Mouse (Mus musculus): Measurements from ENCODE around the gene Rptor. TPM values are rescaled to one million over a fixed set of nuclear protein-coding genes. Genes with fewer than 3 reads are reported as not detected.

Gene Rptor
- polyA plus RNA-seq, 1 experiment from 2014 or later = 10.8 TPM

DNA sequence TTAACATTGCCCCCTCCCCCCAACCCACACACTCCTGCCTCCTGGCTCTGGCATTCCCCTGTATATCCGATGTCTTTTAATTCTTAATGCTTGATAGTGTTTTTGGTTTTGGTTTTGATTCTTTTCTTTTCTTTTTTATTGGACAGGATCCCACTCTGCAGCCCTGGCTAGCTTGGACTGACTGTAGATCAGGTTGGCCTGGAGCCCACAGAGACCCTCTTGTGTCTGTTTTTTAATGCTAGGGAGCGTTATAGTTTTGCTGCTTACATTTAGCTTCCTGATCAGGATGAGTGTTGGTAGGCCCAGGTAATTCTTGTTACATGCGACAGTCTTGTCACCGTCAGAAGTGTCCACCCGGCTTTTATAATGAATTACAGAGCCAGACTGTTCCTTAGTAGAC is 27.6 kb downstream of the Rptor start:
- no peak for ATAC-seq (ENCODE audit: low FRiP score, low TSS enrichment)
- 80% methylated on average over 5 of the region's 5 CpGs for WGBS
- H3K27me3 ChIP-seq (ENCODE audit: control insufficient read depth, insufficient read depth, low read length) = no peaks in the 10 kb centered on the region
- 0 out of 2 replicates have a peak, but pooled peaks cover 6% of the 10 kb centered on the region for H3K4me1 ChIP-seq (ENCODE audit: control insufficient read depth, insufficient read depth, low read length)
- H3K4me3 ChIP-seq (replicated peaks; ENCODE audit: low read depth, low read length) = no peak overlapping the region
- H3K36me3 ChIP-seq (ENCODE audit: control insufficient read depth, insufficient read depth, low read length) = no peaks in the 10 kb centered on the region
- H3K9me3 ChIP-seq (ENCODE audit: control insufficient read depth, low read length) = no peaks in the 10 kb centered on the region
- no peak overlapping the region for H3K4me2 ChIP-seq (ENCODE audit: low read length)
- H3K9ac ChIP-seq (replicated peaks; ENCODE audit: low read length) = no peak overlapping the region
- no peak for DNase-seq
- H3K27ac ChIP-seq (replicated peaks; ENCODE audit: low read depth, low read length) = no peak overlapping the region

DNA sequence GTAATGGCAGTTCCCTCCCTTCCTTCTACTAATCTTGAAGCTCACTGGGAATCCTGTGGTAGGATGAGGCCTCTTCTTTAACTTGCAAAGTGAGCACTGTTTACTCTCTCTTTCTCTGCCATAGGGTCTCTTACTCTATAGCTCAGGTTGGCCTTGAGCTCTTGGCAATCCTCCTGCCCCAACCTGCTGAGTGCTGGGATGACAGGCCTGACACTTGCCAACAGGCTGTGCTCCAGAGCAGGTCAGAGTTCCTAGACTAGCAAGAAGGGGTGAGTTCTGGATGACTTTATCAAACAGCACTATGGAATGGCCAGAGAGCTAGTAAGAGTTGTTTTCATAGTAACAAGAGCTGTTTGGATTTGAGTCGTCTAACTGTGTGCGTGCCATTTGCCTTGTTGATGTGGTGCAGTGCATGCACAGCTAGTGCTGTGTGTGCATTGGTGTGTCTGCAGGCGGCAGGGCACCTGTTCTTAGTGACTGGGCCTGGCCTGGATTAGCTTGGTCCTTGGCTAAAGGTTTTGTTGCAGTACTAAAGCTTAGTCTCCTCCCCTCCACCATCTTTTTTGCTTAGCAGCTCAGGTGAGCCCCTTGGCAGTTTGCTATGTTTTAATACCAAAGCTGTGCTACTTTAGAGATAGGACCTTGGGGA is 28.6 kb downstream of the Rptor start:
- ATAC-seq (ENCODE audit: low FRiP score, low TSS enrichment) (no peak), DNase-seq (no peak)
- Histone ChIP-seq H3K36me3 (ENCODE audit: control insufficient read depth, insufficient read depth, low read length) (no peaks in the 10 kb centered on the region), H3K9me3 (ENCODE audit: control insufficient read depth, low read length) (no peaks in the 10 kb centered on the region), H3K27ac (replicated peaks; ENCODE audit: low read depth, low read length) (no peak overlapping the region), H3K4me2 (ENCODE audit: low read length) (no peak overlapping the region), H3K4me3 (replicated peaks; ENCODE audit: low read depth, low read length) (no peak overlapping the region), H3K27me3 (ENCODE audit: control insufficient read depth, insufficient read depth, low read length) (no peaks in the 10 kb centered on the region), H3K4me1 (ENCODE audit: control insufficient read depth, insufficient read depth, low read length) (0 out of 2 replicates have a peak, but pooled peaks cover 6% of the 10 kb centered on the region), H3K9ac (replicated peaks; ENCODE audit: low read length) (no peak overlapping the region)
- WGBS = 82% methylated on average over 3 of the region's 3 CpGs

DNA sequence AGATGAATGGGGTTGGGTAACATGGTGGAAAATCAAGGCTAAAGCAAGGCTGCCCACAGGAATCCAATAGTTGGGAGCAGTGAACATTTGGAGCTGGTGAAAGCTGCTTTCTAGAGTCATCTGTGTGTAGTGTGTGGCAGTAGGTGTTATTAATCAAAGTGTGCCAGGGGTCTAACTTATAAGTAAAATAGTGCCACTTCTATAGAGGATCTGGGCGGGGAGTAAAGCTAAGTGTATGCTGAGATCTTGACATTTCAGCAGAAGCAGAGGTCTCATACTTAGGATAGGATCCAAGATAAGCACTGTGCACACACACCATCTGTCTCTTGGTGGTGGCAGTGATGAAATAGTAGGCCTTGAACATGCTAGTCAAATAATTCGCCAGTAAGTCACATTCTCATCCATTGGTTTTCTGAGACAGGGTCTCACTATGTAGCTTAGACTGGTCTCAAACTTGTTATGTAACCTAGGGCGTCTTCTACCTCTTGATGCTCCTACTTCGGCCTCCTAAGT is 33.7 kb downstream of the Rptor start:
- 94% methylated on average over 4 of the region's 4 CpGs for WGBS
- Histone ChIP-seq H3K36me3 (ENCODE audit: control insufficient read depth, insufficient read depth, low read length) (no peaks in the 10 kb centered on the region), H3K9me3 (ENCODE audit: control insufficient read depth, low read length) (no peaks in the 10 kb centered on the region), H3K27me3 (ENCODE audit: control insufficient read depth, insufficient read depth, low read length) (no peaks in the 10 kb centered on the region), H3K4me2 (ENCODE audit: low read length) (no peak overlapping the region), H3K9ac (replicated peaks; ENCODE audit: low read length) (no peak overlapping the region), H3K27ac (replicated peaks; ENCODE audit: low read depth, low read length) (no peak overlapping the region), H3K4me1 (ENCODE audit: control insufficient read depth, insufficient read depth, low read length) (peaks cover 3% of the 10 kb centered on the region; the same call in 1 of the 2 replicates), H3K4me3 (replicated peaks; ENCODE audit: low read depth, low read length) (no peak overlapping the region)
- DNase-seq = no peak
- ATAC-seq (ENCODE audit: low FRiP score, low TSS enrichment) = no peak

DNA sequence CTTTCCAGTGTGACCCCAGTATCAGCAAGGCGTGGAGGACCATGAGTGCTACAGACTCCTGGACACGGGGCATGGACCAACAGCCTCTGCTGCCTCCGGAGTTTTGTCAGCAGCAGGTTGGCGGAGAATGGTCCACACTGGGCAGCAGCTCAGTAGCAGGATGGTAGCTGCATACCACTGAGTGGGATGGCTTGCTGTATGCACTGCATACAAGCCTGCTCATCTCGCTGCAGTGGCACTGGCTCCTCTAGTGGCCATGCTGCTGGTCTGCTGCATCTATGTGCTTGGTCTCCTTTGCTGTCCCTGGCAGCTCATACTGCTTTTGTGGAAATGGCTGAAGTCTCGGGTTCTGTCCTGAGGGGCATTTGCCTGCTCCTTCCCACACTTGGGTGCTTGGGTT is 34.8 kb downstream of the Rptor start:
- peak; percentile 30 for DNase-seq
- H3K27me3 ChIP-seq (ENCODE audit: control insufficient read depth, insufficient read depth, low read length) = no peaks in the 10 kb centered on the region
- no peak overlapping the region for H3K27ac ChIP-seq (replicated peaks; ENCODE audit: low read depth, low read length)
- H3K9ac ChIP-seq (replicated peaks; ENCODE audit: low read length) = no peak overlapping the region
- no peak overlapping the region for H3K4me2 ChIP-seq (ENCODE audit: low read length)
- H3K4me1 ChIP-seq (ENCODE audit: control insufficient read depth, insufficient read depth, low read length) = peaks cover 3% of the 10 kb centered on the region; the same call in 1 of the 2 replicates
- no peaks in the 10 kb centered on the region for H3K36me3 ChIP-seq (ENCODE audit: control insufficient read depth, insufficient read depth, low read length)
- no peak for ATAC-seq (ENCODE audit: low FRiP score, low TSS enrichment)
- no peak overlapping the region for H3K4me3 ChIP-seq (replicated peaks; ENCODE audit: low read depth, low read length)
- H3K9me3 ChIP-seq (ENCODE audit: control insufficient read depth, low read length) = no peaks in the 10 kb centered on the region
- 78% methylated on average over 6 of the region's 6 CpGs for WGBS

DNA sequence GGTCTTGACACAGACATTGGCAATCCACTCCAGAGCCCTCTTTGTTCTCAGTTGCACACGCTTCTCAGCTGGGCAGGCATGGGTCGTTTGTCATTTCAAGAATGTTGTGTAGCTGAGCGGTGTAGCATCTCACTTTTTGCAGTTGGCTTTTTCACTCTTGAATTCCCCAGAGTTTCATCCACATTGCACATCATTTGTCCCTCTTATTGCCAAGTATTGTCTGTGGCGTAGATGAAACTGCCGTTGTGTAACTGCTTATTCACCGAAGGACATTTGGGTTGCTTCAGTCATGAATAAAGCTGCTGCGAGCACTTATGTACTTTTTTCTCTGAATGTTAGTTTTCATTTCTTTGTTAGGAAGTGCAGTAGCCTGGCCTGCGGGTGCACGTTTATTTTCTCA is 37.8 kb downstream of the Rptor start:
- Histone ChIP-seq H3K27ac (replicated peaks; ENCODE audit: low read depth, low read length) (no peak overlapping the region), H3K4me3 (replicated peaks; ENCODE audit: low read depth, low read length) (no peak overlapping the region), H3K4me2 (ENCODE audit: low read length) (no peak overlapping the region), H3K9me3 (ENCODE audit: control insufficient read depth, low read length) (no peaks in the 10 kb centered on the region), H3K4me1 (ENCODE audit: control insufficient read depth, insufficient read depth, low read length) (peaks cover 16% of the 10 kb centered on the region), H3K27me3 (ENCODE audit: control insufficient read depth, insufficient read depth, low read length) (no peaks in the 10 kb centered on the region), H3K9ac (replicated peaks; ENCODE audit: low read length) (no peak overlapping the region), H3K36me3 (ENCODE audit: control insufficient read depth, insufficient read depth, low read length) (no peaks in the 10 kb centered on the region)
- 78% methylated on average over 9 of the region's 9 CpGs for WGBS
- DNase-seq (no peak), ATAC-seq (ENCODE audit: low FRiP score, low TSS enrichment) (no peak)

DNA sequence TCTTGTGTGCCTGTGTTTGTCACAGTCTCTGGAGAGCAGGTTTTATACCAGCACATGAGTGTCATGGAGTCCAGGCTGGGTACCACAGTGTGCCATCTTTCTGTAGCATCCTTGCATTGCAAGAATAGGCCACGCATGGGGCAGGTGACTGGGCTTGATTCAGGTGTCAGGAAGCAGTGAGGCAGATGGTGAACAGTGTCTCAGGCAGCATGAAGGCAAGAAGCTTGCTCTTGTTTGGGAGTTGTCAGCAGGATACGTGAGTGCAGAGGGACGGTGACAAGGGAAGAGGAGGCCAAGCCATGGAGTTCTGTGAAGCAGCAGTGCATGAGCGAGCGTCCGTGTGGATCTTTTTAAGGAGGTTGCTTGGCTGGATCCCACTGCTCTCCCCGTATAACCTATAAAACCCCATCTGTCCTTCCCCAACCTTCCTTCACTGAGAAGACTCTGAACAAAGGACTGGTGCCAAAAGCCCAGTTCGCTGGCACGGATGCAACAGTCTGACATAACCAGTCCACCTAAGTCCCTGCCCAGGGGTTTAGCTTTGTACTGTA is 39.2 kb downstream of the Rptor start:
- Histone ChIP-seq H3K36me3 (ENCODE audit: control insufficient read depth, insufficient read depth, low read length) (no peaks in the 10 kb centered on the region), H3K4me1 (ENCODE audit: control insufficient read depth, insufficient read depth, low read length) (peaks cover 22% of the 10 kb centered on the region), H3K9me3 (ENCODE audit: control insufficient read depth, low read length) (no peaks in the 10 kb centered on the region), H3K27me3 (ENCODE audit: control insufficient read depth, insufficient read depth, low read length) (no peaks in the 10 kb centered on the region), H3K4me2 (ENCODE audit: low read length) (no peak overlapping the region), H3K9ac (replicated peaks; ENCODE audit: low read length) (no peak overlapping the region), H3K27ac (replicated peaks; ENCODE audit: low read depth, low read length) (no peak overlapping the region), H3K4me3 (replicated peaks; ENCODE audit: low read depth, low read length) (no peak overlapping the region)
- 85% methylated on average over 9 of the region's 9 CpGs for WGBS
- DNase-seq (no peak), ATAC-seq (ENCODE audit: low FRiP score, low TSS enrichment) (no peak)

DNA sequence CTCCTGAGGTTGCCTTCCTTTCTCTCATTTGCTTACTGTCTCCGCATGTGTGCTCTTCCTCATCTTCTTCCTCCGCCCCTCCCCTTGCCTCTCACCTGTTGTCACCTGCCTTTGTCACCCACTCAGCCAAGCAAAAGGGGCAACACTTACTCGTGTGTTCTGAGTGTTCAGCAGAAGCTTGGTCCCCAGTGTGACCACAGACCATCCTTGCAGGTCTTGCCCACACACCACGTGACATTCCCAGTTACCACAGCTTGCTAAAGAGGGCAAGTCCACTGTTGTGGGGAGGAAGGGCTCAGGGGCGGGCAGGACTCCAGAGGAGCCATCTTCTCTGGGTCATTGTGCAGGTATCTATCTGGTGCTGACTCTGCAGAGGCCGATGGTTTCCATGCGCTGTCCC is 40.6 kb downstream of the Rptor start:
- Histone ChIP-seq H3K9ac (replicated peaks; ENCODE audit: low read length) (no peak overlapping the region), H3K4me2 (ENCODE audit: low read length) (no peak overlapping the region), H3K4me1 (ENCODE audit: control insufficient read depth, insufficient read depth, low read length) (peaks cover 22% of the 10 kb centered on the region), H3K9me3 (ENCODE audit: control insufficient read depth, low read length) (no peaks in the 10 kb centered on the region), H3K4me3 (replicated peaks; ENCODE audit: low read depth, low read length) (no peak overlapping the region), H3K27me3 (ENCODE audit: control insufficient read depth, insufficient read depth, low read length) (no peaks in the 10 kb centered on the region), H3K36me3 (ENCODE audit: control insufficient read depth, insufficient read depth, low read length) (no peaks in the 10 kb centered on the region), H3K27ac (replicated peaks; ENCODE audit: low read depth, low read length) (no peak overlapping the region)
- ATAC-seq (ENCODE audit: low FRiP score, low TSS enrichment) = no peak
- WGBS = 86% methylated on average over 7 of the region's 7 CpGs
- DNase-seq = no peak

DNA sequence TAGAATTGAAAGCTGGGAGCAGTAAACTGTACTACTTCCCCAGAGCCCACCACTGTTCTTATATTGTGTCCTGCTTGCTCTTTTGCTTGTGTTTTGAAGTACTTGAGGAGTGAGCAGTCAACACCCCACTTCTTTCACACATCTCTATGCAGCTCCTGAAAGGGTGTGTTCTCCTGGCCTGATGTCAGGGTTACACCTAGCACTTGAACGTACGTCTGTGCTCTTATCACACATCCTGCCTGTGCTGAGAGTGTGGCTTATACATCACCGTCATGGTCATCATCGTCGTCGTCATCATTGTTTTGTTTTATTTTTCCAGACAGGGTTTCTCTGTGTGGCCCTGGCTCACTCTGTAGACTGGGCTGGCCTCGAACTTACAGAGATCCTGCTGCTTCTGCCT is 41.4 kb downstream of the Rptor start:
- ATAC-seq (ENCODE audit: low FRiP score, low TSS enrichment) (no peak), DNase-seq (no peak)
- H3K27me3 ChIP-seq (ENCODE audit: control insufficient read depth, insufficient read depth, low read length) = no peaks in the 10 kb centered on the region

More for the DNA sequence above, 41.4 kb downstream of the Rptor start:
- Histone ChIP-seq H3K4me3 (replicated peaks; ENCODE audit: low read depth, low read length) (no peak overlapping the region), H3K36me3 (ENCODE audit: control insufficient read depth, insufficient read depth, low read length) (no peaks in the 10 kb centered on the region), H3K27ac (replicated peaks; ENCODE audit: low read depth, low read length) (0 out of 2 replicates have a peak overlapping the region, but pooled peaks have one; percentile 13), H3K4me2 (ENCODE audit: low read length) (no peak overlapping the region), H3K9me3 (ENCODE audit: control insufficient read depth, low read length) (no peaks in the 10 kb centered on the region), H3K4me1 (ENCODE audit: control insufficient read depth, insufficient read depth, low read length) (peaks cover 22% of the 10 kb centered on the region), H3K9ac (replicated peaks; ENCODE audit: low read length) (no peak overlapping the region)
- 71% methylated on average over 7 of the region's 7 CpGs for WGBS

Data from midbrain, embryonic 14.5 days (tissue).